Mouse (Mus musculus) lung, adult 2 months (tissue): ENCODE data around the gene Olfr610.
"Not testable (repeated sequence)": the region's sequence is repeated elsewhere in the genome, so short reads cannot be mapped to it uniquely, and the experiment has no call there.

Experiments
- CTCF ChIP-seq: fragments of 200-500 bp; IDR thresholded peaks from 2 replicates; pipeline ENCODE4 v1.5.1; 2011; ENCODE audit warnings: mild to moderate bottlenecking, low read length, control low read depth; ENCODE audit not compliant: insufficient read depth
- POLR2A ChIP-seq: fragments of 200-500 bp; IDR thresholded peaks from 2 replicates; pipeline ENCODE4 v1.6.1; 2011; ENCODE audit warnings: low read depth, mild to moderate bottlenecking, control low read depth, low read length, borderline replicate concordance; ENCODE audit errors: extremely low read depth

- not testable (repeated sequence) for TF ChIP-seq CTCF, POLR2A
These were observed 8.8 kb upstream of the Olfr610 start, which contains the start of gene Olfr611 for GRCm38 (mm10) chr7:103520746-103521145.
